Mouse (Mus musculus) spleen, adult 2 months (tissue): ENCODE measurements around the gene Ror2.

Experiments
- CTCF ChIP-seq: fragments of 200-500 bp; IDR thresholded peaks from 2 replicates; pipeline ENCODE4 v1.5.1; 2011; ENCODE audit warnings: mild to moderate bottlenecking, inconsistent platforms; ENCODE audit not compliant: insufficient read depth, insufficient read length, insufficient replicate concordance; ENCODE audit errors: extremely low read depth
- POLR2A ChIP-seq: fragments of 200-500 bp; IDR thresholded peaks from 2 replicates; pipeline ENCODE4 v1.6.1; 2011; ENCODE audit warnings: low read depth, low read length, inconsistent platforms

GRCm38 (mm10) chr13:53225925-53226324 is 60.0 kb downstream of the Ror2 start:
- TF ChIP-seq CTCF = no peak
- no peak for TF ChIP-seq POLR2A
